Mouse (Mus musculus) C2C12 (cell line): Measurements from ENCODE around the gene Sept10.

Experiments used
- CTCF ChIP-seq: IDR thresholded peaks from one replicate; pipeline ENCODE4 v1.5.1; 2011; ENCODE audit not compliant: control insufficient read depth, insufficient read depth, insufficient read length
- MAX ChIP-seq: IDR thresholded peaks from one replicate; pipeline ENCODE4 v1.6.1; 2011; ENCODE audit warnings: mild to moderate bottlenecking, control low read depth

DNA sequence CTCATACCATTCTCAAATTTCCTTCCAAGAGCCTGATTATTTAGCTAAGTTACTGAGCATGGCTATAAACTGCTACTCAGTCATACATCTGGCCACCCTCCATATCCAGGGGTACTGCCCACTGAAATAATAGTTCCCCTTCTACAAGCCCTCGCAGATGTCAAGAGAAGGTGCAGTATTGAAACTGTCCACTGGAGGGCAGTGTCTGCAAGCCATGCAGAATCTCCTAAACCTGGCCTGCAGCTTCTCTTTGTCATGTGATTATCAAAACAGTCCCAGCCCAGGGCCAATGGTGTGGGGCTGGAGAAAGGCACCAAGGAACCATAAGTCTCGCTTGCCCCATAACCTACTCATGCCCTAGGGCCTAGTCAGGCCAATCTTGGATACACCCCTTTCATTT is 112.6 kb downstream of the Sept10 start:
- TF ChIP-seq CTCF: peak; percentile 65
- no peak for TF ChIP-seq MAX
